Mouse (Mus musculus) liver, embryonic 16.5 days (tissue): Measurements from ENCODE around the gene Gm21304. TPM values are rescaled to one million over a fixed set of nuclear protein-coding genes. Genes with fewer than 3 reads are reported as not detected.

Experiments
- ATAC-seq: fragments of 200-750 bp; cut with Nextera tagmentation; 2 replicates; pipeline ENCODE4 v1.8.0; 2017; ENCODE audit warnings: low read depth, mild to moderate bottlenecking, moderate number of reproducible peaks, moderate library complexity
- H3K27ac ChIP-seq: fragments of 300-500 bp; sonication (generic); 2 replicates; pipeline ENCODE4 v1.5.1; 2014; ENCODE audit warnings: mild to moderate bottlenecking, low read length
- H3K27me3 ChIP-seq: fragments of 300-500 bp; sonication (generic); 2 replicates; pipeline ENCODE4 v1.6.1; 2014; ENCODE audit warnings: low read depth, low read length, mixed read lengths; ENCODE audit not compliant: control insufficient read depth, insufficient read depth
- H3K36me3 ChIP-seq: fragments of 300-500 bp; sonication (generic); 2 replicates; pipeline ENCODE4 v1.6.1; 2014; ENCODE audit warnings: mild to moderate bottlenecking; ENCODE audit not compliant: control insufficient read depth, insufficient read depth
- H3K4me1 ChIP-seq: fragments of 300-500 bp; sonication (generic); 2 replicates; pipeline ENCODE4 v1.6.1; 2014; ENCODE audit warnings: low read depth, low read length, mixed read lengths; ENCODE audit not compliant: control insufficient read depth
- H3K4me2 ChIP-seq: fragments of 300-500 bp; sonication (generic); 2 replicates; pipeline ENCODE4 v1.6.1; 2014; ENCODE audit warnings: low read depth, low read length, mixed read lengths
- H3K4me3 ChIP-seq: fragments of 300-500 bp; sonication (generic); 2 replicates; pipeline ENCODE4 v1.5.1; 2014; ENCODE audit warnings: low read depth, mild to moderate bottlenecking, low read length
- H3K9ac ChIP-seq: fragments of 300-500 bp; sonication (generic); 2 replicates; pipeline ENCODE4 v1.6.1; 2014; ENCODE audit warnings: low read depth, low read length
- H3K9me3 ChIP-seq: fragments of 300-500 bp; sonication (generic); replicated peaks from 2 replicates; pipeline ENCODE4 v1.6.1; 2016; ENCODE audit warnings: low read length; ENCODE audit not compliant: control insufficient read depth
- WGBS: fragments of 180-500 bp; shearing (Covaris S2); extraction: QIAGEN DNeasy Blood & Tissue Kit; methylation state at CpG from one replicate; pipeline ENCODE4 v1.1.7; 2014; ENCODE audit not compliant: insufficient replicate concordance; 5-methylcytosine and 5-hydroxymethylcytosine counted together
- polyA plus RNA-seq: library from polyadenylated mRNA; unstranded; fragments of >200 nt; fragmentation: Nextera tagmentation; extraction: Ambion mirVana; gene quantifications from 2 replicates; pipeline ENCODE4 v1.2.1, GENCODE M21; 2015

Gene Gm21304
- polyA plus RNA-seq, 1 experiment from 2014 or later: not detected

DNA sequence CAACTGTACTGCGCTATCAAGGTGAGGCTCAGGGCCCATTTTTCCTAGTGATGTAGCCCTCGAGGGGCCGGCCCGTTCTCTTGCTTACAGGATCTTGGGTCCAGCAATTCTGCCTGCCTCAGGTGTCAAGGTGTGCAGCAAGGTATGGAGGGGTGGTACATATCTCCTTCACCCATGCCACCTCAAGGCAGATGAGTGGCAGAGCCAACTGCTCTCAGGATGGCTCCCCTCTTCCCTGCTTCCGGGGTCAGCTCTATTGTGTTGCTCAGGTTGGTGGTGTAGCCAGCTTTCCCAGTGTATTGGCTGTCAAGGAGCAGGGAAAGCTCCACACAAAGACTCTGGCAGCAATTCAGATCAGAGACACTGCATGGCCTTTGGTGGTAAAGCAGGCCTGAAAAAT is 46.2 kb downstream of the Gm21304 start:
- WGBS: 74% methylated on average over 5 of the region's 5 CpGs
- H3K36me3 ChIP-seq: no peaks in the 10 kb centered on the region
- H3K4me1 ChIP-seq: no peaks in the 10 kb centered on the region
- ATAC-seq: no peak
- no peak overlapping the region for H3K27ac ChIP-seq
- no peak overlapping the region for H3K4me3 ChIP-seq
- H3K9me3 ChIP-seq: no peaks in the 10 kb centered on the region
- H3K4me2 ChIP-seq: no peak overlapping the region
- no peak overlapping the region for H3K9ac ChIP-seq
- no peaks in the 10 kb centered on the region for H3K27me3 ChIP-seq

Other genes starting within 250 kb of the Gm21304 start
- gene Gm21293, start 25.5 kb upstream of the Gm21304 start, polyA plus RNA-seq: not detected in 2 replicates
- not detected in 2 replicates for gene Gm6763, start 17.0 kb upstream of the Gm21304 start, polyA plus RNA-seq
- not detected in 2 replicates for gene Gm8764, start 8.5 kb upstream of the Gm21304 start, polyA plus RNA-seq
- not detected in 2 replicates for gene Gm21312, start 8.5 kb downstream of the Gm21304 start, polyA plus RNA-seq
- not detected in 2 replicates for gene Gm20765, start 17.0 kb downstream of the Gm21304 start, polyA plus RNA-seq
- gene Gm4340, start 25.5 kb downstream of the Gm21304 start, polyA plus RNA-seq: not detected in 2 replicates